Mouse (Mus musculus): ENCODE measurements around the gene Itga6. TPM values are rescaled to one million over a fixed set of nuclear protein-coding genes. Genes with fewer than 3 reads are reported as not detected.

Gene Itga6
- 20.7 and 25.9 TPM in 2 replicates for polyA plus RNA-seq (2015; fragmentation: Nextera tagmentation; extraction: Ambion mirVana)

DNA sequence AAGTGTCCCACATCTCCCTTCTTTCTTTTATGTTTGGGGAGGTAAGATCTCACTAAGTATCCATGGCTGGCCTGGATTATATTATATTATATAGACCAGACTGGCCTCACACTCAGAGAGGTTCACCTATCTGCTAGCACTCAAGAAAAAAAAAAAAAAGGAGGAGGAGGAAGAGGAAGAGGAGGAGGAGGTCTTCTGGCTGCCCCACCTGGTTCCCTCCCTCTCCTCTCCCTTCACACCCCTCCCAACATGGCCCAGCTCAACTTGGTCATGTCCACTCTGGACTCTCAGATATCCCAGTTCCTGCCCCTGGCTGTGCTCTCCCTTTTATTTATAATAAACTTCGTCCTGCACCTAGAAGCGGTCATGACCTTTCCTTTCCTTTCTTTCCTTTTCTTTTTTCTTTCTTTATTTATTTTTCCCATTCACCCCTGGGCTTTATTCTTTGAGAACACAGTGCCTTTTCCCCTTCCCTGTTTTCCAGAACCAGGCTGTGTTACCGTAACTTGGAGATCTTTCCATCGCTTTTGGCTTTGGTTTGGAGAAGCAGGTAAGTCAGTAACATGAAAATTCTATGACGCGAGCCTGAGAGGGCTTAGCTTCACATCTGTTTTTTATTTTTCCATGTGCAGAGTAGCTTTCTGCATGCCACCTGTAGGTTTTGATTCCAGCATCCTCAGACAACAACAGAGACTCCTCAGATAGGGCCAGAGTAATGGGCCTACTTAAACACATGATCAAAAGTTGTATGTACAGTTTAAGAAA, at the start of gene Itga6:
Gene Itga6, plus strand, starts transcription at position 7 of the 765 bp plus-strand sequence.
- Histone ChIP-seq H3K27ac (no peak within 1 kb of the TSS), H3K9ac (no peak within 1 kb of the TSS), H3K36me3 (no peaks in the 10 kb centered on the region), H3K9me3 (no peaks in the 10 kb centered on the region), H3K4me3 (no peak within 1 kb of the TSS), H3K4me1 (replicated peaks) (peaks cover 32% of the 10 kb centered on the region), H3K4me2 (no peak within 1 kb of the TSS), H3K27me3 (peaks cover 15% of the 10 kb centered on the region; the same call in 1 of the 2 replicates)
- WGBS: 57% methylated on average over 6 of the region's 6 CpGs
- no peak for ATAC-seq (ENCODE audit: low FRiP score)

DNA sequence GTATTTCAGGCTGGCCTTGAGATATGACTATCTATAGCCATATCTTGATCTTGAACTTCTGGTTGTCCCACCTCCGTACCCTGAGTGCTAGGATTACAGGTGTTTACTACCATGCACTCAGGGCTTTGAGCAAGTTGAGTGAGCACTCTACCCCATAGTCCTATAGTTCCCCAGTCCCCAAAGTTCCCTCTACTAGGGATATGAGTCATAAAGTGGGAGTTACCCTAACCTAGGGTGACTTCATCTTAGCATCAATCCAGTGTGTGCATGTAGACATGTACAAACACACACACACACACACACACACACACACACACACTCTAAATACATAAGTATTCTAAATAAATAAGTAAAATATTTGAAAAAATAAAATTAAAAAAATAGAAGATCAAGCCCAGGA, 48.6 kb upstream of the Itga6 start:
- Histone ChIP-seq H3K36me3 (no peaks in the 10 kb centered on the region), H3K4me2 (no peak overlapping the region), H3K27me3 (no peaks in the 10 kb centered on the region), H3K27ac (no peak overlapping the region), H3K9me3 (no peaks in the 10 kb centered on the region), H3K9ac (no peak overlapping the region), H3K4me1 (replicated peaks) (peaks cover 8% of the 10 kb centered on the region), H3K4me3 (no peak overlapping the region)
- no peak for ATAC-seq (ENCODE audit: low FRiP score)
- 96% methylated on average over 1 of the region's 1 CpGs for WGBS

DNA sequence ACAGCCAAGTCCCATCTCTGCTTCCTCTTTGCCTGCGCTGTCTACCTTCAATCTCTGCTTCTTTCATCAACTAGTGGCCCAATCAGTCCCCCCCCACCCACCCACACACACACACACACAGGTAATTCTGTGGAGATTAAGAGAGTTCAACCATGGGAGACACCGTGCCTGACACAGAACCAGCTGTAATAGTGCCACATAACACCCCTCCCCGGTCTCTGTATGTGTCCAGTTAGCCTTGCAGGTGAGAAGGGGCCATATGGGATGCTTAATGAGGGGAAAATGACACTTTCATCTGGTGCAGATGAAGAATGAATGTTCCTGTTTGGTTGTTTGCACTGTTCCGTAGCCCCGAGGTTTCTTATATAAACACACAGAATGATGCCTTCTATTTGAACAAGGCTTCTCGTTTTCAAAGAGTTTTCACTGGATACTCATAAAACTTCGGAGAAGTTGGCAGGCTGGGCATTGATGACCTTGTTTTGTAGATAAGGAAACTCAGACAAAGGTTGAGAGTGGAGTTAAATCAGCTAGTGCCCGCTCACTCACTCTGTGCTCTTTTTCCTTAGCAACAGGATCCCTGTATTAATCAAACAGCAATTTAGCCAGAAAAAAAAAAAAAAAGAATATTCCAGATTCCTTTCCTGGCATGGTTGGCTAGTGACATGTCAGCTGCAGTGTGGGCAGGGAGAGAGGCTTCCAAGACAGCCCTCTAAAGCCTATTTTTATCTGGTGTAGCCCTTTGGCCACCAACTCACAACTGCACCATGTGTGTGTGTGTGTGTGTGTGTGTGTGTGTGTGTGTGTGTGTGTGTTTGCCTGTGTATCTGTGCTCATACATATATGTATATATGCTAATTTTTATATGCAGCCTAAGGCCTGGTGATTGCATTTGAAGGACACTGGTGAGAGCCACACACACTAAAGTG, 47.7 kb upstream of the Itga6 start:
- H3K36me3 ChIP-seq: no peaks in the 10 kb centered on the region
- no peak overlapping the region for H3K4me3 ChIP-seq
- no peak overlapping the region for H3K27ac ChIP-seq
- no peaks in the 10 kb centered on the region for H3K9me3 ChIP-seq
- no peak overlapping the region for H3K4me2 ChIP-seq
- peaks cover 8% of the 10 kb centered on the region for H3K4me1 ChIP-seq (replicated peaks)
- no peak overlapping the region for H3K9ac ChIP-seq
- no peak for ATAC-seq (ENCODE audit: low FRiP score)
- WGBS: 77% methylated on average over 8 of the region's 8 CpGs
- no peaks in the 10 kb centered on the region for H3K27me3 ChIP-seq

DNA sequence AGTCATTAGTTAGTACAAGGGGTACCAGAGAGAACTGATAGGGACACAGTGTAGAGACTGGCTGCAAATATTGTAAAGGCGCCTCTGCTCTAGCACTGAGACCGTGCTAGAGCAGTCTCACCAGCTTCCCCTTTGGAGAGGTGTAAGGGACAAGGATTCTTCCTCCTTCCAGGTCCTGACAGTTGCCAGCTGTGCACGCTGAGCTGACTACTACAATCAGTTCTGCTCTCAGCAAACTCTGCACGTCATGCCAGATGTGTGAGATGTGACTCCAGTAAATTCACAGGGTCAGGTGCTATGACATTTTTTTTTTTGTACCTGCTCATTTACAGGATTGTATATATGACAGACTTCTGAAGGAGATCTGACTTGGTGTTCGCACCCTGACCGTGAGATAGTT, 47.0 kb upstream of the Itga6 start:
- H3K4me2 ChIP-seq: no peak overlapping the region
- H3K27ac ChIP-seq: no peak overlapping the region
- H3K9ac ChIP-seq: no peak overlapping the region
- 77% methylated on average over 6 of the region's 6 CpGs for WGBS
- no peaks in the 10 kb centered on the region for H3K27me3 ChIP-seq
- ATAC-seq (ENCODE audit: low FRiP score): no peak
- peaks cover 8% of the 10 kb centered on the region for H3K4me1 ChIP-seq (replicated peaks)
- H3K4me3 ChIP-seq: no peak overlapping the region
- no peaks in the 10 kb centered on the region for H3K36me3 ChIP-seq
- H3K9me3 ChIP-seq: no peaks in the 10 kb centered on the region

DNA sequence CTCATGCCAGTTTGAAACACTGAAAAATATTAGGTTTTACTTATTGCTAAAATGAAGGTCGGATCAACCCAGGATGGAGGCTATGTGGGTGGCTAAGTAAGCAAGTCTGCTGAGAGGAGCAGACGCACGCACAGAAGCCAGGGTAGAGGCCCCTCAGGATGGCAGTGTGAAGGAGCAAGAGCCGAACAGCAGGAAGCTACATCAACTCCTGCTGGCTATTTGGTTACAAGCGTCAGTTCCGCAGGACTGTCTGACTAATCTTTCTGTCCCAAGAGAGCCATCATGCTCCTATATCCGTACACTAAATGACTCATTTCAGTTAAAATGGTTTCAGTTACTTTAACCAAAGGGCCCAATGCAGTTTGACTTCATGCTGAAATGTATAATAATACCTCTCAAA, 46.5 kb upstream of the Itga6 start:
- Histone ChIP-seq H3K27me3 (no peaks in the 10 kb centered on the region), H3K4me1 (replicated peaks) (peaks cover 8% of the 10 kb centered on the region), H3K27ac (no peak overlapping the region), H3K9me3 (no peaks in the 10 kb centered on the region), H3K4me2 (no peak overlapping the region), H3K4me3 (no peak overlapping the region), H3K9ac (no peak overlapping the region), H3K36me3 (no peaks in the 10 kb centered on the region)
- no peak for ATAC-seq (ENCODE audit: low FRiP score)
- WGBS: 29% methylated on average over 7 of the region's 7 CpGs

DNA sequence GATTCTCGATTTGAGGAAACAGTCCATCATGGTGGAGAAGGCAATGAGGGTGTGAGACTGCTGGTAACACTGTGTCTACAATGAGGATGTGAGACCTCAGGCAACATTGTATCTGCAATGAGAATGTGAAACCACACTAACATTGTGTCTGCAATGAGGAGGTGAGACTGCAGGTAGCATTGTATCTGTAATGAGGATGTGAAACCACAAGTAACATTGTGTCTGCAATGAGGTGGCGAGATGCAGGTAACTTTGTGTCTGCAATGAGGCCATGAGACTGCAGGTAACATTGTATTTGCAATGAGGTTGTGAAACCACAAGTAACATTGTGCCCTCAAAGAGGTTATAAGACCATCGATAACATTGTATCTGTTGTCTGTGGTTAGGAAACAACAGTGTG, 44.1 kb upstream of the Itga6 start:
- H3K4me1 ChIP-seq (replicated peaks): peaks cover 8% of the 10 kb centered on the region
- no peak for ATAC-seq (ENCODE audit: low FRiP score)
- H3K4me2 ChIP-seq: no peak overlapping the region
- 96% methylated on average over 3 of the region's 3 CpGs for WGBS
- H3K27me3 ChIP-seq: no peaks in the 10 kb centered on the region
- H3K36me3 ChIP-seq: no peaks in the 10 kb centered on the region
- H3K9me3 ChIP-seq: no peaks in the 10 kb centered on the region
- no peak overlapping the region for H3K9ac ChIP-seq
- no peak overlapping the region for H3K27ac ChIP-seq
- no peak overlapping the region for H3K4me3 ChIP-seq

DNA sequence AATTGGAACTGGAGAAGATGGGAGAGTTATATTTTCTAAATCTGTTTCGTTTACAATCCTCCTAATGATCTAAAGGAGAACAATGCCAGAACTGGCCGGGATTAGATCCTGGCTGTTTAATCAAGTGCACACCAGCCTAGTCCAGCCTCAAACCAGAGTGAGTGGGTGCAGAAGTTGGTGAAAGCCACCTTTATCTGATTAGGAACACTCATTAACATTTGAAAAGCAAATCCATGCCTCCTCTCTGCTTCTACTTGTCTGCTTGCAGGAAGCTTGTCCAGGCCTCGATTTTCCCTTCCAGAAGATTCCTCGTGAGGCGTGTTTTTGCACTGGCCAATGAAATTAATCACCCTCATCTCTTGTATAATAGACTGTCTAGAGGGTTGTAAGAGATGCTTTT, 41.1 kb upstream of the Itga6 start:
- ATAC-seq (ENCODE audit: low FRiP score): no peak
- Histone ChIP-seq H3K4me3 (no peak overlapping the region), H3K9ac (no peak overlapping the region), H3K4me2 (no peak overlapping the region), H3K9me3 (no peaks in the 10 kb centered on the region), H3K27ac (no peak overlapping the region), H3K4me1 (replicated peaks) (peaks cover 3% of the 10 kb centered on the region; the same call in 1 of the 2 replicates), H3K36me3 (no peaks in the 10 kb centered on the region), H3K27me3 (no peaks in the 10 kb centered on the region)
- 70% methylated on average over 5 of the region's 5 CpGs for WGBS

DNA sequence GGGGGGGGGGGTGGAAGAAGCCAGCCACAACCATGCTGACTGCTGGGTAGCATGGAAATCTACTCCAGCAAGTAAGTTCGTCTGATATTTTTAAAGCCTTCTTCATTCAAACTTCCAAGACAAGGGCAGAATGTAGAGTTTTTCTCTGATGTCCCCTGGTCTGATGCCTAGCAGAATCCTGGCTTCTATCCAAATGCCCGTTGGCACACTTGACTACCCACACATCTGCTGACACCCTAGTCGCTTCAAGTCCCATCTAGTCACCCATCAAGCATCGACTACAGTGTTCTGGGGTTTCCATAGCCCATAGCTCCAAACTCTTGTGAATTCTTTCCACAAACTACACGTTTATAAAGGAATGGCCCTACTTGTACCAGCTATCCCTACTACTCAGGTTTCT, 36.5 kb upstream of the Itga6 start:
- H3K4me3 ChIP-seq: no peak overlapping the region
- 78% methylated on average over 5 of the region's 5 CpGs for WGBS
- peaks cover 3% of the 10 kb centered on the region; the same call in 1 of the 2 replicates for H3K4me1 ChIP-seq (replicated peaks)
- H3K36me3 ChIP-seq: no peaks in the 10 kb centered on the region
- H3K27ac ChIP-seq: no peak overlapping the region
- no peaks in the 10 kb centered on the region for H3K9me3 ChIP-seq
- H3K9ac ChIP-seq: no peak overlapping the region
- ATAC-seq (ENCODE audit: low FRiP score): no peak
- H3K4me2 ChIP-seq: no peak overlapping the region
- no peaks in the 10 kb centered on the region for H3K27me3 ChIP-seq

DNA sequence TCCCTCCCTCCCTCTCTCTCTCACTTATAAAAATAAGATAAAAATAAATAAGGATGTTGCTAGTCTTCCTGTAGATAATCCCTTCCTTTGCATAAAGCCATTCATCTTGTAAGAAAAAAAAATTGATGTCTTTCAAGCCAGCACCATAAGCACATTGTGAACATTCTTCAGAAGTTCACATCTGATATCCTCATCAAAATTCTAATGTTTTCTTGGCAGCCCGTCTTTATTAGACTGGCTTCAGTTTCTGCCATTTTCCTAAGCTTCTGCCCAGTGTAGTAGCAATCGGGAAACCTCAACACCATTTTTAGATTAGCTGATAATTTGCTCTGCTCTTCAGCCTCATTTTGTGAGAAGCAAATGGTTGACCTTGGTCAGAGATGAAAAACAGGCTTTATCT, 33.8 kb upstream of the Itga6 start:
- H3K4me1 ChIP-seq (replicated peaks): peaks cover 3% of the 10 kb centered on the region; the same call in 1 of the 2 replicates
- H3K27me3 ChIP-seq: no peaks in the 10 kb centered on the region
- H3K4me3 ChIP-seq: no peak overlapping the region
- 85% methylated on average over 2 of the region's 2 CpGs for WGBS
- no peaks in the 10 kb centered on the region for H3K9me3 ChIP-seq
- H3K36me3 ChIP-seq: no peaks in the 10 kb centered on the region
- no peak overlapping the region for H3K4me2 ChIP-seq
- H3K27ac ChIP-seq: no peak overlapping the region
- H3K9ac ChIP-seq: no peak overlapping the region
- ATAC-seq (ENCODE audit: low FRiP score): no peak

DNA sequence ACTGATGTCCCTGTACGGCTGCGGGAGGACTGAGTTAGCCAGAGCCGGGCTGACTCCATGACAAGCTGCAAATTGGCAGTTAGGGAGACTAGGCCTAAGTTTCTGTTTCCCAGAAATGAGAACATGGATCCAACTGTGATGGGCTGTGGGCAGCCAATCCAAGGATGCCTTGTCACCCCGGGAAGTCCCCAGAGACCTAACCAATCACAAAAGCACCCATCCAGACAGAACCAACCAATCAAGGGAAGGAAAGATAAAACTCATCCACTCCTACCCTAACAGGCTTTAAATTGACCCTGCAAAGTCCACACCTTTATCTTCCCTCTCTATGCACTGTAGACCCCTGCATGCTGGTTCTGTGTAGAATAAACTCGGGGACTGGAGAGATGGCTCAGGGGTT, 31.0 kb upstream of the Itga6 start:
- H3K27me3 ChIP-seq: no peaks in the 10 kb centered on the region
- H3K4me2 ChIP-seq: no peak overlapping the region
- H3K36me3 ChIP-seq: no peaks in the 10 kb centered on the region
- ATAC-seq (ENCODE audit: low FRiP score): no peak
- WGBS: 96% methylated on average over 5 of the region's 5 CpGs
- H3K9me3 ChIP-seq: no peaks in the 10 kb centered on the region
- peaks cover 6% of the 10 kb centered on the region for H3K4me1 ChIP-seq (replicated peaks)
- no peak overlapping the region for H3K27ac ChIP-seq
- no peak overlapping the region for H3K9ac ChIP-seq
- no peak overlapping the region for H3K4me3 ChIP-seq

DNA sequence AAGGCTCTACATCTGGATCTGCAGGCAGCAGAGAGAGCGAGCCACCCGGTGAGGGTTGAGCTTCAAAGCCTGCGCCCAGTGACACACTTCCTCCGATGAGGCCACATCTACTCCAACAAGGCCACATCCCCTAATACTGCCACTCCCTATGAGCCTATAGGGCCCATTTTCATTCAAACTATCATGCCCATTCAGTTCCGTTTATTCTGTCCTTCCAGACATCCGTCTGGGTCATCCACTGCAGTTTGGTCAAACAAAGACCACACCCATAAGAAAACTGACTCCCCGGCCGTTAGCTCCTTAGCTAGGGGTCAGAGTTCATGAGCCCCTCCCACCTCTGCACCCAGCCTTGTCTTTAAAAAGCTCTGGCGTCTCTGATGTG, 26.4 kb upstream of the Itga6 start:
- Histone ChIP-seq H3K4me3 (no peak overlapping the region), H3K9me3 (no peaks in the 10 kb centered on the region), H3K4me2 (no peak overlapping the region), H3K27me3 (no peaks in the 10 kb centered on the region), H3K4me1 (replicated peaks) (peaks cover 15% of the 10 kb centered on the region), H3K36me3 (no peaks in the 10 kb centered on the region), H3K27ac (peak overlapping the region; percentile 60), H3K9ac (no peak overlapping the region)
- peak; percentile 24 for ATAC-seq (ENCODE audit: low FRiP score)
- 23% methylated on average over 9 of the region's 9 CpGs for WGBS

DNA sequence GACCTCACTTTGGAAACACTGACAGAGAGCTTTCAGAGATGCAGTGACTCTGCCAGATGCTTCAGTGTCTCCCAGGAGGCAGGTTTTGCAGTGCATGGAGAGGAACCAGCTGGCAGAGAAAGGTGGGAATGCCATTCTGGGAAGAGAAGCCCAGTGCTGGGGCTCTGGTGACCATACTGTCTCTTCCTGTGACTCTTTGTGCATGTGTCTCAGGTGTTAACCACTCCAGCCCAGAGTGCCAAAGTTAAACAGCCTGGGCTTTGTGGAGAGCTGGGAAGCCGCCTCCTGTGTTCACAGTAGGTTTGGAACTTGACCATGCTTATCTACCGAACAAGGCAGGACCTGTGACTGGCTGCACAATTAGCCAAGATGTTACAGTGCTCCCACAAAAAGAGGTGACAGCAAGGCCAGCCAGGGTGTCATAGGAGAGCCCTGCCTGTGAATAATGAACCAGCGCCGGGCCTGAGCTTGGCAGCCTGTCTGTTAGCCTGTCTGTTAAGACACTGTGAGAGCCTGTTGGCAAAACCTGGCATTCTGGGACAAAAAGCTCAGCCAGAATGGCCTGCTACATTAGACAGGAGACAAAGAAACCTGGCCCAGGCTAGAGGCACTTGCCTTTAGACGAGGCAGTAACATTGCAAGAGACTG, 25.9 kb upstream of the Itga6 start:
- 43% methylated on average over 5 of the region's 5 CpGs for WGBS
- H3K27ac ChIP-seq: peak overlapping the region; percentile 60
- H3K9ac ChIP-seq: no peak overlapping the region; the same call in 1 of the 2 replicates
- no peaks in the 10 kb centered on the region for H3K36me3 ChIP-seq
- peak; percentile 71 for ATAC-seq (ENCODE audit: low FRiP score)
- no peaks in the 10 kb centered on the region for H3K27me3 ChIP-seq
- peaks cover 15% of the 10 kb centered on the region for H3K4me1 ChIP-seq (replicated peaks)
- no peaks in the 10 kb centered on the region for H3K9me3 ChIP-seq
- no peak overlapping the region for H3K4me3 ChIP-seq
- no peak overlapping the region for H3K4me2 ChIP-seq
